Mouse (Mus musculus) embryonic stem cell, embryonic (primary cell): ENCODE data around the gene Rpl10.

Experiments
- CTCF ChIA-PET, 4 experiments: fragments of 300-600 bp in 2 of 4; fragments of 350-600 bp in 2 of 4; sonication (Branson Sonifier 250); formaldehyde crosslinking; loops; one replicate each; lab custom pipeline; 2022; ENCODE audit warnings: inconsistent platforms in 2 of 4; lab: Charles Lee
- POLR2A ChIA-PET, 4 experiments: fragments of 300-600 bp in 2 of 4; fragments of 350-600 bp in 2 of 4; sonication (Branson Sonifier 250); formaldehyde crosslinking; loops; one replicate each; lab custom pipeline; 2022; ENCODE audit warnings: antibody characterized with exemption in 4 of 4, inconsistent platforms in 1 of 4; lab: Charles Lee

The Rpl10 gene

DNA sequence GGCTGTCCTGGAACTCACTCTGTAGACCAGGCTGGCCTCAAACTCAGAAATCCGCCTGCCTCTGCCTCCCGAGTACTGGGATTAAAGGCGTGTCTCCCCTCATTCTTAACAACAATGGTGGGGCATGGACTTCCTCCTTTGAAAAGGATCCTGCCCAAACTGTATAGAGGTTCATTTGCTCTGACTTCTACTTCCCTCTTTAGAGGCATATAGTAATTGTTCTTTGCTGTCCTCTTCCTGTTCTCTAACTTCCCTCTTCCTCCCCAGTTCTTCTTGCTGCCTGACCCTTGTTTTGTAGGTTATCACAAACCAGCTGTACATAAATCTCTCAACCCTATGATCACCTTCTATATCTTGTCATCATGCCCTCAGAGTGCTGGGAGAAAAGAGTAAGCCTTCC lies 29.1 kb downstream of the Rpl10 start:
- POLR2A ChIA-PET, result interaction anchor here in 2 of 4 experiments (0.8 to 4.0 kb wide), 3 partner anchors 29 to 69 kb away, joined by 3 to 20 read pairs (median 4); partner anchors contain the start of gene Rpl10 (in 2 of the 2)
- CTCF ChIA-PET, result no interaction called here

DNA sequence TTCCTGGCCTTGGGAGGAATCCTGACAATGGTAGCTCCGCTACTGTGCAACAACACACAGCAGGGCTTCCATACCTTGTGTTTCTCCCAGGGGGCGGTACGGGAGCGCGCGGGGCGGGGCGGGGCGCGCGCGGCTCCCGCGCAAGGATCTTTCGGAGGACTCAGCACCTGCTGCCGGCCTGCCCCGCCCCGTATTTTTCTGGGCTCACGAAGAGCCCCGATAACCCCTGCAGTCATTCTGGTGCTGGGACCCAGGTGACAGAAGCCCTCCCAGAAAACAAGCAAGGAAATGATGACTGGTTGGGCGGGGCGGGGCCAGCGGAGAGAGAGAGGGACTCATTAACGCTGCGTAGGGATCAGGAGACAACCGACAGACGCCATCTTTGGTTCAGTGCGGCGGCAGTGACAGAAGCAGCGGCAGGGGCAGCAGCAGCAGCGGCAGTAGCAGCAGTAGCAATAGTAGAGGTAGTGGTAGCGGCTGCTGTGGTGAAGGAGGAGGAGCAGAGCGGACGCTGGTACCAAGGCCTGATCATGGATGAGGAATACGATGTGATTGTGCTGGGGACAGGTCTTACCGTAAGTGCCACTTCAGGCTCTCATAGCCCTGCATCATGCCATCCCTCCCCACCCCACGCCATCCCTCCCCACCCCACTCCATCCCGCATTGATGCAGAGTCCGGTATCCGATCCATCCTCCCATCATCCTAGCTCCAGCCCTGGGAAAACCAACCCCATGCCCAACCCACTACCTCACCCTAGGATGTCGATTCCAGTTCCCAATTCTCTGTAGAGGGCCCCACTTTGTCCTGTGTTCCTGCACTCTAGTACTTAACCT lies 34.5 kb downstream of the Rpl10 start, which contains the start of gene Gdi1:
Gene Gdi1 (plus strand): TSS at position 132 of the 834 bp plus-strand sequence.
- POLR2A ChIA-PET, result interaction anchor here (0.5 to 1.5 kb wide), 38 partner anchors 8 to 777 kb away, joined by 3 to 27 read pairs (median 4); partner anchors contain the start of genes Fam50a (in 3 of the 4), Rpl10 (in 3 of the 4), Emd (in 2 of the 4) and Taz (in 2 of the 4)
- CTCF ChIA-PET, result interaction anchor here in 1 of 4 experiments (1.0 to 1.1 kb wide), 2 partner anchors 24 to 35 kb away, joined by 5 to 6 read pairs; partner anchors contain the start of gene Taz

DNA sequence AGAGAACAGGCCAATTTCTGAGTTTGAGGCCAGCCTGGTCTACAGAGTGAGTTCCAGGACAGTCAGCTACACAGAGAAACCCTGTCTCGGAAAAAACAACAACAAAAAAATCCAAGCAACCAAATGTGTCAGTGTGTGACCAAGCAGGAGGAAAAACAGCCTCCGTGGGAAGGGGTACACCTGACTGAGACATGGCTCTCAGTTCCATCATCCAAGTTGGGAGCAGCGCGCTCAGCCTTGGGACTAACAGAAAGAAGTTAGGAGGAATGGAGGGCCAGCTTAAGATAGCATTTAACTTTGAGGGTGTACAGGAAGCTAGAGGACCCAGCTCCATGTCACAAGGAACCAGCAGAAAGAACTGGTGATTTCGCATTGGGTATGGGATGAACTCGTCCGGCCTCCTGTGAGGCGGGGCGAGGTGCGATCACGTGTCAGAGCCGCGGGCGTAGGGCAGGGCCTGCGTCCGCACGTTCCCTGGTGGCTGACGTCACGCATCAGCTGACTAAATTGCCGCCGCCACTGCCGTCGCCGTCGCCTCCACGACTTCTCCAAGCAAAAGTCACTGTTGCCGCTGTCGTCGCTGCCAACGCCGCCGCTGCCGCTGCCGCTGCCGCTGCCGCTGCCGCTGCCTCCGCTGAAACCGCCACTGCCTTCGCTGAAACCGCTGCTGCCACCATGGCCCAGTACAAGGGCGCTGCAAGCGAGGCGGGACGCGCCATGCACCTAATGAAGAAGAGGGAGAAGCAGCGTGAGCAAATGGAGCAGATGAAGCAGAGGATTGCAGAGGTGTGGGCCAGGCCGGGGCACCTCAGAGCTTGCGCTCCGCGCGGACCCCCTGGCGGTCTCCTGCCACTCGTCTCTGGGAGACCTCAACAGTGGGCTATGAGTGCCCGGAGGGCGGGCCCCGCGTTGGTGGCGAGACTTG lies 42.2 kb downstream of the Rpl10 start, which contains the start of gene Fam50a:
Gene Fam50a (plus strand): TSS at position 494 of the 925 bp plus-strand sequence.
- ChIA-PET CTCF (interaction anchor here in 2 of 4 experiments (0.7 to 1.7 kb wide), 3 partner anchors 63 to 64 kb away, joined by 3 read pairs; partner anchors contain the start of gene Flna (in 1 of the 2)), POLR2A (interaction anchor here (0.6 to 5.0 kb wide), 59 partner anchors 8 to 813 kb away, joined by 3 to 74 read pairs (median 4); partner anchors contain the start of genes Gdi1 (in 3 of the 4), Rpl10 (in 3 of the 4), Atp6ap1 (in 2 of the 4) and Dnase1l1 (in 2 of the 4))
